Mouse (Mus musculus): ENCODE results near the gene Epn1.
A peak's percentile ranks its signal among the peaks of the same experiment; 100 is the strongest.

The Epn1 gene

GRCm38 (mm10) chr7:5080010-5080751 lies at the start of gene Epn1:
TSS of gene Epn1 (plus strand) at chr7:5080235.
- peak; percentile 95 for DNase-seq (ENCODE audit: extremely low spot score)

DNA sequence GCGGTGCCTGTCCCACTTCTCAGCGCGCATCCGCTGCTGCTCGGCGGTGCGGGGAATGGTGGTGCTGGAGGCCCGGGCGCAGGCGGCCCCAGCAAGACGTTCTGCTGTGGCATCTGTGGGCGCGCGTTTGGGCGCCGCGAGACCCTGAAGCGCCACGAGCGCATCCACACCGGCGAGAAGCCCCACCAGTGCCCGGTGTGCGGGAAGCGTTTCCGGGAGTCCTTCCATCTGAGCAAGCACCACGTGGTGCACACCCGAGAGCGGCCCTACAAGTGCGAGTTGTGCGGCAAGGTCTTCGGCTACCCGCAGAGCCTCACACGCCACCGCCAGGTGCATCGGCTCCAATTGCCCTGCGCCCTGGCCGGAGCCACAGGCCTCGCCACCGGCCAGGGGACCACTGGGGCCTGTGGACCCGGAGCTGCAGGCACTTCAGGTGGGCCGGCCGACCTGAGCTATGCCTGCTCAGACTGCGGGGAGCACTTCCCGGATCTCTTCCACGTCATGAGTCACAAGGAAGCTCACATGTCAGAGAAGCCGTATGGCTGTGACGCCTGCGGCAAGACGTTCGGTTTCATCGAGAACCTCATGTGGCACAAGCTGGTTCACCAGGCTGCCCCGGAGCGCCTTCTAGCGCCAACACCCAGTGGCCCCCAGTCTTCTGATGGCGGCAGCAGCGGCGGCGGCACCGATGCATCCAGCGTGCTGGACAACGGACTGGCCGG lies 49.3 kb upstream of the Epn1 start:
- DNase-seq (ENCODE audit: extremely low spot score), result no peak

GRCm38 (mm10) chr7:5031496-5031895 lies 48.5 kb upstream of the Epn1 start:
- no peak for DNase-seq (ENCODE audit: extremely low spot score)

DNA sequence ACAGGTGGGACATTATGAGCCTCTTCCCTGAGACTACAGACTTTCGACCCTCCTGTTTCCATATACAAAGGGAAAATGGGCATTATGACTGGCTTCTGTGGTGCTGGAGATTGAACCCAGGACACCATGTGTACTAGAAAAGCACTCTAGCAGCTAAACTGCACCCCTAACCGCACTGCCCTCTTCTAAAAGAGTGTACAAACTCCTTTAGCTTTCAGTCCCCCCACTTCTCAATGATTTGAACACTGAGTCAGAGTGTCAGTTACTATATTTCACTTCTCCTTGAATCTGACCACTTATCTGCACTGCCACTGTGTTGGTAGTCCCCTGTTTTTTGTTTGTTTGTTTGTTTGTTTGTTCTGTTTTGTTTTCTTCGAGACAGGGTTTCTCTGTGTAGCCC lies 46.2 kb upstream of the Epn1 start, which contains the start of gene 4632433K11Rik:
4632433K11Rik (plus strand) TSS at position 301 of the 400 bp plus-strand sequence.
- no peak for DNase-seq (ENCODE audit: extremely low spot score)

DNA sequence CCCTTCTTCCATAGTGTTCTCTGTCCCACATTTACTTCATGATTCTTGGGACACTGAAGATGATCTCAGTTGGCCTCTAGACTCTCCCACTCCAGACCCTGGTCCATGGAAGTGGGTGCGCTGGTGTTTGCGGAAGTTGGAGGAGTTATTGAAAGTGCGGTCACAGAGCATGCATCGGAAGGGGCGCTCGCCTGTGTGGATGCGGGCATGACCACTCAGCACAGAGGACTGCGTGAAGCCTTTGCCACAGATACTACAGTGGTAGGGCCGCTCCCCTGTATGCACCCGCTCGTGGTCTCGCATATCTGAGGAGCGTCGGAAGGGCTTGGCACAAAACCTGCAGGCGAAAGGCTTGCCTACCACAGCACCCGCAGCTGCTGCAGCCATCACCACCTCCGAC lies 44.4 kb upstream of the Epn1 start:
- DNase-seq (ENCODE audit: extremely low spot score), result no peak

- no peak for DNase-seq (ENCODE audit: extremely low spot score)
Measured at GRCm38 (mm10) chr7:5036136-5036535, 43.9 kb upstream of the Epn1 start.

DNA sequence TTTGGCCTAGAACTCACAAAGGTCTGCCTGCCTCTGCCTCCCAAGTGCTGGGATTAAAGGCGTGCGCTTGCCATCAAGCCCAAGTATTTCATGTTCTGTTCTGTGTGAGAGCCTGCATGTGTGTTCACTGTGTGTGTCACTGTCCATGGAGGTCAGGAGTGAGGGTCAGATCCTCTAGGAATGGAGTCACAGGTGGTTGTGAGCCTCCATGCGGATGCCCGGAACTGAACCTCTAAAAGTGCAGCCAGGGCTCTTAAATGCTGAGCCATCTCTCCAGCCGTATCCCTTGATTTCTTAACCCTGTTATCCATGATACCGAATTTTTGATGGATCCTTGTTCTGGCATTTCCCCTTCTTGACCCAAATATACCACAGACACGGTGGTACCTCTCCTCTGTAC lies 43.0 kb upstream of the Epn1 start:
- DNase-seq (ENCODE audit: extremely low spot score), result no peak

- DNase-seq (ENCODE audit: extremely low spot score), result no peak
Measured at GRCm38 (mm10) chr7:5037467-5037866, 42.6 kb upstream of the Epn1 start.

DNA sequence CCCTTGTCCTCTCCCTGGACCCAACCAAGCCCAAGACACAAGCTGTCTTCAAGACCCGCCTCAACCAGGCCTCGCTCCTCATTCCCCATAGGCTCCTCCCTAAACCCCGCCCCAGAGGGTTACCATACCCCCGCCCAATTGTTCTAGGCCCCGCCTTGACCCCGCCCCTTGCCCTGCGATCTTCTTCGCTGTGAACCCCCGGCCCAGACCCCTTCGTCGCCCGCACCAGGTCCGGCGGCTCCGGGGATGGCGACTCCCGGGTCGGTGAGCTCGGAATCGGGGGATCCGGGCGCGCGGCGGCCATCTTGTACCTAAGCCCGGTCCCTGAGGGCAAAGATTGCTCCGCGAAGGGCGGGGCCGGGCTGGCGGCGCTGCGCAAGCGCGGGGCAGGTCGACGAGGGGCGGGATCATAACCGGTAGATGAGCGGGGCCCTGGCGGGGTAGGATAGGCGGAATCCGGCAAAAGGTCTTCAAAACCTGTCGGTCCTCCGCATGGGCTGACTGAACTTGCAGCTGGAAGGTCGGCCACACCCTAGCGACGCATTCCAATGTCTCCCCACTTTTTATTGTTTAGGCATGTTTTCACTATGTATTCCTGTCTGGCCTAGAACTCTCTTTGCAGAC lies 41.8 kb upstream of the Epn1 start, which contains the start of gene Zfp784:
Zfp784 (minus strand) TSS at position 338 of the 624 bp plus-strand sequence.
- DNase-seq (ENCODE audit: extremely low spot score), result peak; percentile 96

- no peak for DNase-seq (ENCODE audit: extremely low spot score)
Measured at GRCm38 (mm10) chr7:5038940-5039339, 41.1 kb upstream of the Epn1 start.

DNA sequence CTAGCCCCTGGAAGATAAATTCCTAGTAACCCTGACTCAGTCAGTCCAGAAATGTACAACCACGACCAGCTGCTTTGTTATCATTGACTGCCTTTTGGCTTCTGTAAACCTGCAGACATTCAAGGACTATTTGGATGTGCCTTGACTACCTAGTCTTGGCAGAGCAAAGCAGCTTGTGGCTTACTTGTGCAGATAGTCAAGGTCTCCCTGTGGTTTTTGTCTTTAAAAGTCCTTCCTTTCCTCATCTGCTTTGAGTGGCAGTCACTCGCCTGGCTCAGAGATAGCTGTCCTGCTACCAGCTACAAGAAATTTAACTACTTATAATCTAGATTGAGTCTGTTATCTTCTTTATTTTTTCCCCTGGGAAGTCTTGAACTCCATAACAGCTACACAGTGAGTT lies 35.1 kb upstream of the Epn1 start:
- DNase-seq (ENCODE audit: extremely low spot score), result no peak

DNA sequence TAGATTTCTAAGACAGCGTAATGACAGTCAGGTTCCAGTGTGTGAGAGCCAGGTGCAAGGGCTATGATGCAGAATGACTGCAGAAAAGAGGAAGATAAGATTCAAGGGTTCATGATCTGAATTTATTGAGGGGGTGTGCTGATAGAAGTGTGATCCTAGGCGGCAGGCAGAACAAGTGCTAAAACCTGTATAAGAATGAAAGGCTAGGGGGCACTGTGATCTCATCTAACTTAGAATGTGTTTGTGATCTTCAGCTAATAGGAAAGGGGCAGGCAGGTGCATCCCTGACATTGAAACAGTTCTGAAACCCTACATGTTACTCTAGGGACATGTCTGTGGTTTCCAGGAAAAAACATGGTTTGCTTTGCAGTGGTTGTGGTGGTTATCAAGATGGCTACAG lies 33.9 kb upstream of the Epn1 start:
- DNase-seq (ENCODE audit: extremely low spot score), result no peak

GRCm38 (mm10) chr7:5047313-5047712 lies 32.7 kb upstream of the Epn1 start:
- DNase-seq (ENCODE audit: extremely low spot score), result no peak

DNA sequence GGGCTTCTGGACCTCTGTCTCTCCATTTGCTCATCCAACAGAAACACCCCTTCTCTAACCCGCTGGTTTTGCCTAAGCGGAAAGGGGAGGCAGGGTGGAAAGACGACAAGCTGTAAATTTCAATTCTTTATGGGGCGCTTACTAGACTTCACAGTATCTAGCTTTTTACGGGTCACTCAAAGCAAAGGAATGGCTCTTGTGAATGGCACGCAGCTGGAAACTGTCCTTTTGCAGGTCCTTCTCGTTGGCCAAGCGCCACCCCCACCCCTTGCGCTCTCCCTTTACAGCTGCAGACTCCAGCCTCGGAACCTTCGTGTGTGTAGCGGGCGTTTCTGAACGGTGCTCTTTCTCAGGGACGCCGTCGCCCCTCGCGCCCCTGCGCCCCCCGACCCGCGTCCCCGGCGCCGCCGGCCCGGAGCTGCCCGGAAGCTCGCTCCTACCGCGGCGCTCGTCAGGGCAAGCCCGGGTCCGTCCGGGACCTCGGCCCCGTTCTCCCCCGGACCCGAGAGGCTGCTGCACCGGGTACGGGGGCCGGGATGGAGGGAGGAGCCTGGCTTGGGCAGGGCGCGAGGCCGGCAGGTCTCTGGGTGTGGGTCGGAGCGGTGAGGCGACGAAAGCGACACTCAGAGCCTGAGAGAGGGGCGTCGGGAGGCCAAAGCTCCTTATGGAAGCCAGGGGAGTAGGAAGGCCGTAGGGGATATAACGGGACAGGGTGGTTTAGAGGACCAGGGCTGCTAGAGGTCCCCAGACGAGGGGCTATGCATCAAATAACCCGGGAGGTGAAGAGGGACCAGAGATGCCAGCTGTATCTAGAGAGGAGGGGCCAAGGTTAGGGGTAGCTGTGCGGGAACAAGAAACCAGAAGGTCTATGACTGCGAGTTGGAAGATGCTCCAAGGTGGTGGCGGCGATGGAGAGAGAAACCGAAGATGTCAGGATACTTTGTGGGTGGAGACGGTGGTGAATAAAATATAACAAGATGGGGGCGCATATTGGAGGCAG lies 28.5 kb upstream of the Epn1 start, which contains the start of gene Zfp580:
Zfp580 (plus strand) TSS at position 346 of the 1,000 bp plus-strand sequence.
- peak; percentile 87 for DNase-seq (ENCODE audit: extremely low spot score)

GRCm38 (mm10) chr7:5052438-5052837 lies 27.6 kb upstream of the Epn1 start:
- DNase-seq (ENCODE audit: extremely low spot score), result no peak

GRCm38 (mm10) chr7:5052931-5053343 lies 27.1 kb upstream of the Epn1 start:
- no peak for DNase-seq (ENCODE audit: extremely low spot score)

DNA sequence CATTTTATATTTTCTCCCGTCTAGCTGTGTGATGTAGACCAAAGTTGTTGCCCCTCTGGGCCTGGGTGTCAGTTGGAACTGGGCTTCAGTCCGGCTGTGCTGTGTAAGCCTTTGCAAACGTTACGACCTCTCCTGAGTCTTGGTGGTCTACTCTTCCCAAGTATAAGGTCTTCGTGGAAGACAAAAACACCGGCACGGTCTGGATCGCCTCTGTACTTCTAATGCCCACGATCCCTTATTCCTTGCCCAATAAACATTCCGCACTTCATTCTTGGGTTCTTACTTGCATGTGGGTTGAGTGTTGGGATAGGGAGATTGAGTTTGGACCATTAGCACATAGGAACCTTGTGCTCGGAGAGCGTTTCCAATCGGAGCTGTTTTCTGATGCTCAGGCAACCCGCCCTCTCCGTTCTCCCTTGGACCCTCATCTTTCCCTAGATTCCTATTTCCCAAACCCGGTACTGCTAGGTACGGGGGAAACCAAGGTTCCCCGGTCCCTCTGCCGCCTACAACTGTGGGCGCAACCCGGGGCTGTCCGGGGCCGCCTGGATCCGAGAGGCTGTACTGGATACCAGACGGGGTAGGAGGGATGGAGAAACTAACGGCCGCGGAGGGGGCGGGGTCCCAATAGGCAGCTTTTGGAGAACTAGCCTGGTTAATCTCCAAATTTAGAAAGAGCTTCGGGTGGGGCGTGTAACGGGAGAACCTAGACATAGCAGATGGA lies 26.4 kb upstream of the Epn1 start:
- DNase-seq (ENCODE audit: extremely low spot score), result no peak

DNA sequence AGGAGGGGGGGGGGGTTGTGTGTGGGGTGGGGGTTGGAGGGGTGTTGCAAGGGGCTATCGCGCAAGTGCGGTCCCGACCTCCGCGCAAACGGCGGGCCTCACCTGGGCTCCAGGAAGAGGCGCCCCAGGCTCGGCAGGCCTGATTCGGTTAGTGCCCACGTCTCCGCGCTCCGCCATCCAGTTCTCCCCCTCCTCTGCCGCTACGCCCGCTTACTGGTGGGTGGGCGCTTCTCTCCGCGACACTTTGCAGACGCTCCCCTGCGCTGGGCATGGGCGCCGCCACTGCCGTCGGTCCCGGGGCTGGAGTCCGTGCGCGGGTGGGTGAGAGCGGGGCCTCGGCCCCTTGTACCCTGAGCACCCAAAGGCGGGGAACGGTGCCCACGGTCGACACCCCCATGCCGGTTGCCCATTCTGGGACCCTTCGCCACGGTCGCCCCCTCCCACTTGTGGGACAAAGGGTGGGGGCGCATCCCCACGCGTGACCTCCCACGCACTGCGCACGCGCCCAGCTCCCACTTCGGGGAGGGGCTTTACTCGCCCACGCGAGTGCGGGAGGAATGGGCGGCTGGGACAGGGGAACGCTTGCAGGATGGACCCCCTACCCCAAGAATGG lies 23.3 kb upstream of the Epn1 start:
- no peak for DNase-seq (ENCODE audit: extremely low spot score)

GRCm38 (mm10) chr7:5057381-5057780 lies 22.7 kb upstream of the Epn1 start:
- DNase-seq (ENCODE audit: extremely low spot score), result no peak

- DNase-seq (ENCODE audit: extremely low spot score), result no peak
Measured at GRCm38 (mm10) chr7:5057804-5058203, 22.2 kb upstream of the Epn1 start.

All from embryo, embryonic 9.5 days (tissue).